Mouse (Mus musculus) liver, embryonic 14.5 days (tissue): ENCODE results near the gene Muc13. TPM values are rescaled to one million over a fixed set of nuclear protein-coding genes. Genes with fewer than 3 reads are reported as not detected.
A peak's percentile ranks its signal among the peaks of the same experiment; 100 is the strongest.

ENCODE experiments used
- ATAC-seq: fragments of 200-750 bp; cut with Nextera tagmentation; 2 replicates; pipeline ENCODE4 v1.8.0; 2017; ENCODE audit warnings: moderate number of reproducible peaks, mild to moderate bottlenecking, moderate library complexity; ENCODE audit not compliant: insufficient read depth
- DNase-seq, 3 experiments: peaks; one replicate each; pipeline ENCODE4 v3.0.0-alpha.2; 2012 to 2013; ENCODE audit warnings: low read depth in 3 of 3, low spot score in 3 of 3
- H3K27ac ChIP-seq: fragments of 300-500 bp; sonication (generic); 2 replicates; pipeline ENCODE4 v1.5.1; 2014; ENCODE audit warnings: moderate library complexity, mild to moderate bottlenecking, control low read depth, inconsistent platforms
- H3K27me3 ChIP-seq: fragments of 300-500 bp; sonication (generic); 2 replicates; pipeline ENCODE4 v1.6.1; 2014; ENCODE audit warnings: mild to moderate bottlenecking, low read length, moderate library complexity; ENCODE audit not compliant: control insufficient read depth, insufficient read depth
- H3K36me3 ChIP-seq: fragments of 300-500 bp; sonication (generic); replicated peaks from 2 replicates; pipeline ENCODE4 v1.6.1; 2014; ENCODE audit warnings: low read depth; ENCODE audit not compliant: control insufficient read depth, insufficient read depth
- H3K4me1 ChIP-seq, 2 experiments: fragments of 200-500 bp in 1 of 2; fragments of 300-500 bp in 1 of 2; sonication (generic) in 1 of 2; replicated peaks; 2 replicates each; pipeline ENCODE4 v1.6.1; 2012 to 2014; ENCODE audit warnings: antibody characterized with exemption in 1 of 2, inconsistent platforms in 1 of 2, low read length in 1 of 2; ENCODE audit not compliant: control insufficient read depth in 2 of 2, insufficient read depth in 2 of 2
- H3K4me2 ChIP-seq: fragments of 300-500 bp; sonication (generic); 2 replicates; pipeline ENCODE4 v1.6.1; 2014; ENCODE audit warnings: low read depth, mild to moderate bottlenecking, control low read depth, moderate library complexity
- H3K4me3 ChIP-seq, 2 experiments: fragments of 200-500 bp in 1 of 2; fragments of 300-500 bp in 1 of 2; sonication (generic) in 1 of 2; 2 replicates each; pipeline ENCODE4 v1.5.1; 2012 to 2014; ENCODE audit warnings: low read depth in 2 of 2, low read length in 2 of 2, mild to moderate bottlenecking in 2 of 2, control low read depth in 1 of 2, inconsistent platforms in 1 of 2, moderate library complexity in 1 of 2; ENCODE audit not compliant: insufficient read depth in 1 of 2
- H3K9ac ChIP-seq: fragments of 300-500 bp; sonication (generic); replicated peaks from 2 replicates; pipeline ENCODE4 v1.6.1; 2014; ENCODE audit warnings: mild to moderate bottlenecking, control low read depth, moderate library complexity
- H3K9me3 ChIP-seq: fragments of 300-500 bp; sonication (generic); 2 replicates; pipeline ENCODE4 v1.6.1; 2016; ENCODE audit warnings: low read length, mixed read lengths; ENCODE audit not compliant: control insufficient read depth
- CTCF ChIP-seq: IDR thresholded peaks from 2 replicates; pipeline ENCODE4 v1.5.1; 2016; ENCODE audit warnings: antibody characterized with exemption, low read depth, control low read depth
- EP300 ChIP-seq: IDR thresholded peaks from 2 replicates; pipeline ENCODE4 v1.6.1; 2016; ENCODE audit warnings: antibody characterized with exemption, low read depth
- WGBS: fragments of 180-500 bp; shearing (Covaris S2); extraction: QIAGEN DNeasy Blood & Tissue Kit; methylation state at CpG from one replicate; pipeline ENCODE4 v1.1.7; 2014; ENCODE audit not compliant: insufficient replicate concordance; 5-methylcytosine and 5-hydroxymethylcytosine counted together
- polyA plus RNA-seq, 2 experiments: library from polyadenylated mRNA; depleted of rRNA in 1 of 2; stranded (reverse) in 1 of 2; unstranded in 1 of 2; fragments of >200 nt; fragmentation: Nextera tagmentation in 1 of 2; extraction: Ambion mirVana in 1 of 2; gene quantifications; 2 replicates each; pipeline versions ENCODE4 v1.2.1 to v1.2.3; 2012 to 2014

Gene Muc13
- polyA plus RNA-seq, 2 experiments: 1.4 to 1.9 TPM

- Histone ChIP-seq H3K9me3 (no peaks in the 10 kb centered on the region), H3K27me3 (no peaks in the 10 kb centered on the region), H3K4me2 (no peak overlapping the region), H3K36me3 (no peaks in the 10 kb centered on the region), H3K4me3 (no peak overlapping the region), H3K27ac (no peak overlapping the region), H3K9ac (no peak overlapping the region), H3K4me1 (peaks cover 0 to 29% of the 10 kb centered on the region in 2 experiments)
- ATAC-seq (no peak), DNase-seq (no peak)
- 70% methylated on average over 1 of the region's 1 CpGs for WGBS
- TF ChIP-seq EP300: no peak
- TF ChIP-seq CTCF: no peak
Observed at GRCm38 (mm10) chr16:33775733-33776335, 18.0 kb upstream of the Muc13 start.

- no peak for TF ChIP-seq CTCF
- Histone ChIP-seq H3K27me3 (no peaks in the 10 kb centered on the region), H3K9me3 (no peaks in the 10 kb centered on the region), H3K4me1 (peaks cover 1 to 37% of the 10 kb centered on the region in 2 experiments), H3K9ac (no peak overlapping the region), H3K4me2 (no peak overlapping the region), H3K36me3 (no peaks in the 10 kb centered on the region), H3K27ac (no peak overlapping the region), H3K4me3 (no peak overlapping the region)
- DNase-seq (no peak), ATAC-seq (no peak)
- 25% methylated on average over 7 of the region's 7 CpGs for WGBS
Observed at GRCm38 (mm10) chr16:33776766-33777529, 16.9 kb upstream of the Muc13 start.

- peaks cover 3 to 40% of the 10 kb centered on the region in 2 experiments for H3K4me1 ChIP-seq
- H3K27ac ChIP-seq: no peak overlapping the region
- 62% methylated on average over 6 of the region's 6 CpGs for WGBS
- H3K36me3 ChIP-seq: no peaks in the 10 kb centered on the region
- no peak for DNase-seq
- H3K9ac ChIP-seq: no peak overlapping the region
- ATAC-seq: no peak
- no peaks in the 10 kb centered on the region for H3K27me3 ChIP-seq
- H3K4me2 ChIP-seq: no peak overlapping the region
- TF ChIP-seq CTCF (no peak), EP300 (no peak)
- no peaks in the 10 kb centered on the region for H3K9me3 ChIP-seq
- H3K4me3 ChIP-seq: no peak overlapping the region
Observed at GRCm38 (mm10) chr16:33777607-33778006, 16.2 kb upstream of the Muc13 start.

GRCm38 (mm10) chr16:33781789-33782728, 11.8 kb upstream of the Muc13 start:
- Histone ChIP-seq H3K27ac (no peak overlapping the region), H3K4me3 (no peak overlapping the region), H3K36me3 (no peaks in the 10 kb centered on the region), H3K4me1 (peaks cover 3 to 34% of the 10 kb centered on the region in 2 experiments), H3K27me3 (no peaks in the 10 kb centered on the region), H3K4me2 (no peak overlapping the region), H3K9ac (no peak overlapping the region; the same call in 1 of the 2 replicates), H3K9me3 (no peaks in the 10 kb centered on the region)
- DNase-seq (no peak), ATAC-seq (peak; percentile 74; the same call in 1 of the 2 replicates)
- TF ChIP-seq EP300 (no peak; the same call in 1 of the 2 replicates), CTCF (no peak)
- WGBS: 19% methylated on average over 5 of the region's 5 CpGs
